Mouse (Mus musculus) v-Abl transformed pro-B cells (cell line): ENCODE data around the gene Sgcd.

Experiments used
- in situ Hi-C, 2 experiments: fragments of 400-800 bp; cut with MboI; formaldehyde crosslinking; loops; one replicate each; pipeline ENCODE4 v1.15.1; 2025; ENCODE audit not compliant: unreplicated experiment in 2 of 2

Sgcd gene

GRCm38 (mm10) chr11:47156730-47157693 lies 831.8 kb downstream of the Sgcd start:
- in situ Hi-C loops = no loop called here

DNA sequence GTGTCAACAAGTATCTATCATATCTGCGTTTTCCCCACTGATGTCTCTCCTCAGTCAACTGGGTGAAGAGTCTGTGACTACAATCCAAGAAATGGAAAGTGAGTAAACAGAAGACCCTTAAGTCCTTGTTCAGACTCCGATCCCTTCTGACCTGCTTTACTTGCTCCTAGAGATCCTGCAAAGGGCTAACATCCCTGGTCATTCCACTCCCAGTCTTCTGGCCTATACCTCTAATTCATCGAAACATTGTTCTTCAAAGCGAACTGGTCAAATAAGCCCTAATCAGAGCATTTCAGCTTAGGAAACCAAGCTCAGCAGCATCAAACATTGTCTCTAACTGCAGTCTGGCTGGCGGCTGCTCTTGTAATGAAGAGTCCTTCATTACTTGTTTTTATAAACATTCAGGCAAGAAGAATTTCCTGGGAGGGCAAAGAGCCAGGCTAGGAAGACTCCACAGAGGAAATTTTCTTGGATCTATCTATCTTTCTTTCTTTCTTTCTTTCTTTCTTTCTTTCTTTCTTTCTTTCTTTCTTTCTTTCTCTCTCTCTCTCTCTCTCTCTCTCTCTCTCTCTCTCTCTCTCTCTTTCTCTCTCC lies 833.8 kb downstream of the Sgcd start:
- in situ Hi-C loops = no loop called here

GRCm38 (mm10) chr11:47149607-47150006 lies 839.2 kb downstream of the Sgcd start:
- in situ Hi-C loops = no loop called here

- in situ Hi-C loops = no loop called here
Observed at GRCm38 (mm10) chr11:47139867-47140266, 848.9 kb downstream of the Sgcd start.

DNA sequence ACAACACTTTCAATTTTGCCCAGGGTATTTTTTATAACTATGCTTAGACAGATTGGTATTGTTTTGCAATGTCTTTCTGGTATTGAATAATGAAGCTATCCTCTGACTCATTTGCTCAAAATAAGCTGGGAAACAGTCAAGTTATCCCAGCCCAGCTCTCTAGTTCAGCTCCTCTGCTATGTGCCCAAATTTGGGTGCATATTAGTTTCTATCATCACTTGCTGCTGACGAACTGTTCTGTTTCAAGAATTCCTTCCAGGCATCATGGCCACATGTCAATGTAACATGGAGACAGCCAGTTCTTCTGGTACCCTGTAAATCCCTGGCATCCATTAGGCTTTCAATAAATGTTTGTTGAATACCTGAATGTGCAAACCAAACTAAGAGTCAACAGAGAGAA lies 849.5 kb downstream of the Sgcd start:
- in situ Hi-C loops = no loop called here

DNA sequence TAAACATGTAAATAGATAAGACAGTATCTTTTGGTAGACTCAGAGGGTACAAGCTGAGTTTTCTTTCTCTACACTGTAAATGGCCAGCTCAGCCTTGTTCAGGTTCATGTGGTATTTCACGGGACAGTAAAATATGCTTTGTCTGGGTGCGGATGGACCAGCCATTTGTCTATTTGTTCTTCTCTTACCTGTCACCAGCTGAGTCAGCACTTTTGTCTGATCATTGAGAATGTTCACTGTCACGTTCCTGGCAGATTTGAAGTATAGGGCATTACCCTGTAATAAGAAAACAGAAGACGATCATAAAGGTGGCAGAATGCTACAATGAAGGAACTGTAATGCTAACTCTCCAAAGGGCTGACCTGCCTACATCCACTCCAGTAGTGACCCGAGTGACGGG lies 856.4 kb downstream of the Sgcd start:
- in situ Hi-C loops = no loop called here

GRCm38 (mm10) chr11:47130432-47130831 lies 858.3 kb downstream of the Sgcd start:
- in situ Hi-C loops = no loop called here

GRCm38 (mm10) chr11:47129992-47130391 lies 858.8 kb downstream of the Sgcd start:
- in situ Hi-C loops = no loop called here

GRCm38 (mm10) chr11:47129166-47129565 lies 859.6 kb downstream of the Sgcd start:
- in situ Hi-C loops = no loop called here

DNA sequence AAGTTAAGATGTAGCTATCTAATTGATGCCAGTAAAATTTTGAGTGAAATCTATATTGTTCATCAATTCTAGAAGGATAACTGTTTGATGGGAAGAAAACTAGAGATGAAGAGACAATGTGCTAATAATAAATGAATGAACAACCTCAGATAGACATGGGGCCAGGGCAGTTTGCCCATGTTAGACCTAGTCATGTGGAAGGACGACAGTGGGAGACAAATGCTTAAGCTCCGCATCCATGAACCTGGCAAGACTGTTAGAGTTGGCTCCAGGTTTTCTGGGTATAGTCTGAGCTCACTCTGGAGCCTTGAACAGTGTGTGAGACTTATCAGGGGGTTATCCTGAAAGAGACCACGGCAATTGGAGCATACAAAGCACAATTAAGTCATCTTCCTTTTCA lies 860.4 kb downstream of the Sgcd start:
- in situ Hi-C loops = no loop called here

- in situ Hi-C loops = no loop called here
Observed at GRCm38 (mm10) chr11:47120874-47121273, 867.9 kb downstream of the Sgcd start.

DNA sequence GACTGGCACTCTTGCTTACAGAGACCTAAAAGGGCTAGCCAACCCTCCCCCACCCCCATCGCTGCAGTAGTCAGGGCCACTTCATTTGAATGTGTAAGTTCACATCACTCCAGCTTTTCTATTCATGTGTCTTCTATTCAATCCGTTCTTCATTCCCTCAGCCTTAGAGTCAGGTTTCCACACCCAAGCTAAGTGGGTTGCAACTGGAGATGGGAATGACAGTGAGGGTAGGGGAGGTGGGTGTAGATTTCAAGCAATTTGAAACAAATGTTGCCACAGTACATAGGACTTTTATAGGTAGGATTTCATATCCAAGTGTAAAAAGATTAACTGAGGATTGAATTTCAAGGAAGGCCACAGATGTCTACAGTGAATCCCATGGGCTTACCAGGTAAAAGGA lies 870.9 kb downstream of the Sgcd start:
- in situ Hi-C loops = no loop called here

DNA sequence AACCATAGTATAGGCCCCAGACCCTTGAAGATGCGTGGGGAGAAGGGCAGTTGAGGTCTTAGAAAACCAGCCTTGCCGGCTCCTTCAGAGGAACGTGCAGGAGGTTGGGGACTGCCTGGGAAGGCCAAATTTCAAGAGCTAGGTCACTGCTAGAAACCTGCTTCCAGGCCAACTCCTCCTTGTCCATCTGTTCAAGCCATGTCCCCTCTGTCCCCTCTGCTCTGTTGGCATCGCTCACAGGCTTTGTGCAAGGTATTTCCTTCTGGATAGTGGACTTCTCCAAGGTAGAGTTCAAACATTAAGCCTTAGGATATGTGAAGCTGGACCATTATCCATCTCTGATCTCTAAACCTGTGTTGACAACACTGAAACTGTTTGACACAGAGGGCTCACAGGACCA lies 874.4 kb downstream of the Sgcd start:
- in situ Hi-C loops = no loop called here

- in situ Hi-C loops = no loop called here
Observed at GRCm38 (mm10) chr11:47113081-47113480, 875.7 kb downstream of the Sgcd start.

- in situ Hi-C loops = no loop called here
Observed at GRCm38 (mm10) chr11:47110314-47110713, 878.5 kb downstream of the Sgcd start.

GRCm38 (mm10) chr11:47107661-47108060 lies 881.1 kb downstream of the Sgcd start:
- in situ Hi-C loops = no loop called here

GRCm38 (mm10) chr11:47093296-47093912 lies 895.4 kb downstream of the Sgcd start:
- in situ Hi-C loops = no loop called here

DNA sequence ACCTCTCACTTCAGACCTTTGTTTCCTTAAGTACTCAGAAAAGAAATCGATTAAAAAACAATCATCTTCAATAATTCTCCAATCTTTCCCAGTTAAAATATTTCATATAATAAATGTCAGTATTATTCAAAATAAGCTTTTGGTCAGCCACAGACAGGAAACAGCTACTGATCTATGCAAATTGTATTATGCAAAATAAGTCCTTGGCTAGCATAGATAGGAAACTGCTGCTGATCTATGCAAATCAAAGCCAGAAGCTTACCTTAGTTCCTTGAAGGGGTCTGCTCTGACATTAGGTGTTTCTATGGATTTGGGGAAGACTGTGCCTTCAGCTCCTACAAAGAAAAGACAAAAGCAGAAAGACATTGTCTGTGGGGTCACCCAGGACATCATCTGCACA lies 906.3 kb downstream of the Sgcd start:
- in situ Hi-C loops = no loop called here

DNA sequence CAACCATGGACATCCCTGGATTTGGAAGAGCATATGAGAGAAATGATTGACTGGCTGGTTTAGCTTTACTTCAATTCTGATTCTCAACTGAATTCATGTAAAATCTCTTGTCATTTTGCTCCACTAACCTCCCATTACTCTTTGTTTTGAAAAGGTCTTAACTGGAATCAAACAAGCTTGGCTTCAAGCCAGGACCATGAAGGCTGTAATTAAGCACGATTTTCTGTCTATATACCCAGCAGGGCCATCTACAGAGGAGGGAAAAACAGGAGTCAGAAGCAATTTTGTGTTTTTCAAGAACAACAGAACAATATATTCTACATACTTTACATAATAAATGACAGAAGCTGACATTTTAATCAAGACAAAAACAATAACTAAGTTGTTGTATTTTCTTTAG lies 915.2 kb downstream of the Sgcd start:
- in situ Hi-C loops = no loop called here

DNA sequence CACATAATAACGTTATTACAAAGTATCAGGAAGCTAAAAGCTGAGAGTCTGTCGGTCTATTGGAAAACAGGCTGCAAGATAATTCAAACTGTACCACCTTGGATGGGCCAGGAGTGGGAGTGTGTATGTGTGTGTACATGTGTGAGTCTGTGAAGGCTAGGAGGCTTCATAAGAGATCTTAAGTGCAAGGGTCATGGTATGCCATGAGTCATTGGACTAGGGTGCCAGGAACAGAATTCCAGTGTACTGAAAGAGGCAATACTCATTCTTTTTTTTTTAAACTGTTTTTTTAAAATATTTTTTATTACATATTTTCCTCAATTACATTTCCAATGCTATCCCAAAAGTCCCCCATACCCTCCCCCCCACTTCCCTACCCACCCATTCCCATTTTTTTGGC lies 917.6 kb downstream of the Sgcd start:
- in situ Hi-C loops = no loop called here

GRCm38 (mm10) chr11:47069769-47070384 lies 918.9 kb downstream of the Sgcd start:
- in situ Hi-C loops = no loop called here
